Mouse (Mus musculus) G1E (cell line): Measurements from ENCODE around the gene Wdr5b. TPM values are rescaled to one million over a fixed set of nuclear protein-coding genes. Genes with fewer than 3 reads are reported as not detected.

Source experiments
- ATAC-seq: 2 replicates; pipeline ENCODE4 v1.8.0; 2016; ENCODE audit warnings: mild to moderate bottlenecking; ENCODE audit not compliant: insufficient number of reproducible peaks, poor library complexity, low FRiP score, severe bottlenecking; ENCODE audit errors: extremely low read depth
- DNase-seq: peaks from one replicate; pipeline ENCODE4 v3.0.0; 2012; ENCODE audit warnings: low spot score
- H3K27me3 ChIP-seq: 2 replicates; pipeline ENCODE4 v1.6.1; 2012; ENCODE audit warnings: mild to moderate bottlenecking, low read length, inconsistent platforms; ENCODE audit not compliant: insufficient read depth
- H3K36me3 ChIP-seq: replicated peaks from 2 replicates; pipeline ENCODE3; 2012; ENCODE audit warnings: mild to moderate bottlenecking, inconsistent platforms
- H3K4me1 ChIP-seq: 2 replicates; pipeline ENCODE4 v1.6.1; 2012; ENCODE audit warnings: low read depth, low read length, inconsistent platforms, mixed read lengths; ENCODE audit not compliant: insufficient read depth
- H3K4me3 ChIP-seq: 2 replicates; pipeline ENCODE4 v1.5.1; 2012; ENCODE audit warnings: low read depth, mild to moderate bottlenecking, inconsistent platforms, low read length, moderate library complexity, mixed read lengths
- H3K9me3 ChIP-seq: replicated peaks from 2 replicates; pipeline ENCODE4 v1.6.1; 2012; ENCODE audit warnings: inconsistent platforms
- CTCF ChIP-seq: IDR thresholded peaks from 2 replicates; pipeline ENCODE4 v1.5.1; 2012; ENCODE audit warnings: low read depth, low read length, inconsistent platforms, mixed read lengths
- GATA1 ChIP-seq: IDR thresholded peaks from 2 replicates; pipeline ENCODE4 v1.6.1; 2012; ENCODE audit warnings: borderline replicate concordance, low read length, inconsistent platforms, mixed read lengths
- GATA2 ChIP-seq: IDR thresholded peaks from 2 replicates; pipeline ENCODE4 v1.6.1; 2012; ENCODE audit warnings: low read depth, low read length, inconsistent platforms, borderline replicate concordance
- POLR2AphosphoS5 ChIP-seq: IDR thresholded peaks from 2 replicates; pipeline ENCODE4 v1.6.1; 2012; ENCODE audit warnings: low read depth, low read length, inconsistent platforms; ENCODE audit not compliant: insufficient replicate concordance
- TAL1 ChIP-seq: conservative IDR thresholded peaks from 2 replicates; pipeline ENCODE4 v1.6.1; 2012; ENCODE audit warnings: low read depth, low read length, inconsistent platforms, mixed read lengths
- polyA plus RNA-seq: library from polyadenylated mRNA; stranded (reverse); fragments of >175 nt; gene quantifications from 2 replicates; pipeline ENCODE4 v1.2.3, GENCODE M21; 2012
- total RNA-seq, 2 experiments: library from RNA; stranded (forward) in 1 of 2; stranded (reverse) in 1 of 2; fragments of 200-1000 nt in 1 of 2; fragments of >200 nt in 1 of 2; fragmentation: Nextera tagmentation in 1 of 2; gene quantifications; 2 replicates each; pipeline ENCODE4 v1.2.3; 2014 to 2017

The Wdr5b gene
- total and polyA plus RNA-seq, 3 experiments: 0.50 to 7.1 (median 6.9) TPM

GRCm38 (mm10) chr16:36087846-36088245 lies 46.9 kb downstream of the Wdr5b start:
- H3K4me3 ChIP-seq: no peak overlapping the region
- H3K36me3 ChIP-seq: peaks cover 95% of the 10 kb centered on the region
- ATAC-seq (no peak), DNase-seq (no peak)
- TF ChIP-seq GATA1: no peak
- no peak for TF ChIP-seq TAL1
- TF ChIP-seq CTCF: no peak
- no peak for TF ChIP-seq GATA2
- TF ChIP-seq POLR2AphosphoS5: no peak
- H3K9me3 ChIP-seq: no peaks in the 10 kb centered on the region
- no peaks in the 10 kb centered on the region for H3K27me3 ChIP-seq
- H3K4me1 ChIP-seq: peaks cover 10% of the 10 kb centered on the region; the same call in 1 of the 2 replicates

DNA sequence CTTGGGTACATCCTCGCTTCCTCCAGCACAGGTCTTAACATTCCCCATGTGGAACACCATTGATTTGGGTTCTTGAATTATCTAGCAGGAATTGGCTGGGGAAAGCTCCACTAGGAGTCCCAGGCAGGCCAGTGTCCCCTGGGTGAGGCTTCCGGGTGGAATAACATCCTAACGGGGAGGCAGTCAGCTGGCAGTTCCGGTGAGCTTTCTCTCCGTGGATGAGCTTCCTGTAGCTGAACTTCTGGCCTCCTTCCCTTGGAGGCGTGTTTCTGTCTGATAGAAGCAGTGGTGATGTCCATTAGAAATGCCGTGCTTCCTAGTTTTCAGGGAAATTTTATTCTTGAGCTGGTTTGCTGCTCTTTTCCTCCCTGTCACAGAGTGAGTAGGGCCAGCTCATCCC lies 48.1 kb downstream of the Wdr5b start:
- TF ChIP-seq TAL1 (no peak), GATA2 (no peak)
- H3K4me3 ChIP-seq: no peak overlapping the region
- peaks cover 89% of the 10 kb centered on the region for H3K36me3 ChIP-seq
- H3K9me3 ChIP-seq: no peaks in the 10 kb centered on the region
- no peak for ATAC-seq
- peaks cover 17% of the 10 kb centered on the region for H3K4me1 ChIP-seq
- no peaks in the 10 kb centered on the region for H3K27me3 ChIP-seq
- no peak for DNase-seq

GRCm38 (mm10) chr16:36089850-36090616 lies 49.0 kb downstream of the Wdr5b start:
- no peaks in the 10 kb centered on the region for H3K27me3 ChIP-seq
- H3K9me3 ChIP-seq: no peaks in the 10 kb centered on the region
- no peak overlapping the region for H3K4me3 ChIP-seq
- DNase-seq: no peak
- peaks cover 17% of the 10 kb centered on the region for H3K4me1 ChIP-seq
- no peak for TF ChIP-seq TAL1
- TF ChIP-seq CTCF: no peak
- TF ChIP-seq POLR2AphosphoS5: no peak
- no peak for TF ChIP-seq GATA1
- no peak for TF ChIP-seq GATA2
- H3K36me3 ChIP-seq: peaks cover 80% of the 10 kb centered on the region
- ATAC-seq: no peak

GRCm38 (mm10) chr16:36090785-36091509 lies 50.0 kb downstream of the Wdr5b start:
- DNase-seq (no peak), ATAC-seq (no peak)
- H3K36me3 ChIP-seq: peaks cover 74% of the 10 kb centered on the region
- peaks cover 17% of the 10 kb centered on the region for H3K4me1 ChIP-seq
- no peak for TF ChIP-seq GATA1
- H3K4me3 ChIP-seq: no peak overlapping the region
- H3K27me3 ChIP-seq: no peaks in the 10 kb centered on the region
- no peaks in the 10 kb centered on the region for H3K9me3 ChIP-seq

Other genes starting within 250 kb of the Wdr5b start
- 3.4 and 5.5 TPM in 2 replicates for gene Parp14, start 169.6 kb upstream of the Wdr5b start, total RNA-seq (2014; fragmentation: Nextera tagmentation)
- gene Parp14, start 169.6 kb upstream of the Wdr5b start, total RNA-seq (2017): 4.6 and 6.1 TPM in 2 replicates
- gene Parp14, start 169.6 kb upstream of the Wdr5b start, polyA plus RNA-seq: 1.5 and 2.1 TPM in 2 replicates
- 13.5 and 15.2 TPM in 2 replicates for gene Parp9, start 102.7 kb upstream of the Wdr5b start, total RNA-seq (2014; fragmentation: Nextera tagmentation)
- 32.8 and 36.4 TPM in 2 replicates for gene Parp9, start 102.7 kb upstream of the Wdr5b start, total RNA-seq (2017)
- 1.6 and 2.1 TPM in 2 replicates for gene Parp9, start 102.7 kb upstream of the Wdr5b start, polyA plus RNA-seq
- 15.2 and 15.4 TPM in 2 replicates for gene Dtx3l, start 102.0 kb upstream of the Wdr5b start, total RNA-seq (2014; fragmentation: Nextera tagmentation)
- gene Dtx3l, start 102.0 kb upstream of the Wdr5b start, total RNA-seq (2017): 13.0 and 17.5 TPM in 2 replicates
- gene Dtx3l, start 102.0 kb upstream of the Wdr5b start, polyA plus RNA-seq: 2.1 and 3.5 TPM in 2 replicates
- gene Kpna1, start 62.4 kb upstream of the Wdr5b start, total RNA-seq (2014; fragmentation: Nextera tagmentation): 70.1 and 85.2 TPM in 2 replicates
- gene Kpna1, start 62.4 kb upstream of the Wdr5b start, total RNA-seq (2017): 49.2 and 53.7 TPM in 2 replicates
- gene Kpna1, start 62.4 kb upstream of the Wdr5b start, polyA plus RNA-seq: 51.4 and 54.1 TPM in 2 replicates
- 136 and 143 TPM in 2 replicates for gene Fam162a, start 30.4 kb downstream of the Wdr5b start, total RNA-seq (2014; fragmentation: Nextera tagmentation)
- gene Fam162a, start 30.4 kb downstream of the Wdr5b start, total RNA-seq (2017): 266 and 272 TPM in 2 replicates
- 262 and 411 TPM in 2 replicates for gene Fam162a, start 30.4 kb downstream of the Wdr5b start, polyA plus RNA-seq
- gene Ccdc58, start 30.5 kb downstream of the Wdr5b start, total RNA-seq (2014; fragmentation: Nextera tagmentation): 71.8 and 93.8 TPM in 2 replicates
- gene Ccdc58, start 30.5 kb downstream of the Wdr5b start, total RNA-seq (2017): 148 and 250 TPM in 2 replicates
- gene Ccdc58, start 30.5 kb downstream of the Wdr5b start, polyA plus RNA-seq: 4.0 and 6.3 TPM in 2 replicates
- not detected in 2 replicates for gene Csta1, start 90.1 kb downstream of the Wdr5b start, total RNA-seq (2014; fragmentation: Nextera tagmentation)
- gene Csta1, start 90.1 kb downstream of the Wdr5b start, total RNA-seq (2017): 0.12 and 0.16 TPM in 2 replicates
- not detected in 2 replicates for gene Csta1, start 90.1 kb downstream of the Wdr5b start, polyA plus RNA-seq
- gene Stfa2l1, start 115.6 kb downstream of the Wdr5b start, total RNA-seq (2014; fragmentation: Nextera tagmentation): not detected in 2 replicates
- not detected in 2 replicates for gene Stfa2l1, start 115.6 kb downstream of the Wdr5b start, total RNA-seq (2017)
- not detected in 2 replicates for gene Stfa2l1, start 115.6 kb downstream of the Wdr5b start, polyA plus RNA-seq
- not detected in 2 replicates for gene Gm5483, start 143.0 kb downstream of the Wdr5b start, total RNA-seq (2014; fragmentation: Nextera tagmentation)
- 0.05 and 0.06 TPM in 2 replicates for gene Gm5483, start 143.0 kb downstream of the Wdr5b start, total RNA-seq (2017)
- gene Gm5483, start 143.0 kb downstream of the Wdr5b start, polyA plus RNA-seq: not detected in 2 replicates
- gene Gm5416, start 169.2 kb downstream of the Wdr5b start, total RNA-seq (2014; fragmentation: Nextera tagmentation): not detected in 2 replicates
- not detected in 2 replicates for gene Gm5416, start 169.2 kb downstream of the Wdr5b start, total RNA-seq (2017)
- not detected in 2 replicates for gene Gm5416, start 169.2 kb downstream of the Wdr5b start, polyA plus RNA-seq
- gene 2010005H15Rik, start 180.3 kb downstream of the Wdr5b start, total RNA-seq (2014; fragmentation: Nextera tagmentation): not detected in 2 replicates
- gene 2010005H15Rik, start 180.3 kb downstream of the Wdr5b start, total RNA-seq (2017): not detected in 2 replicates
- not detected in 2 replicates for gene 2010005H15Rik, start 180.3 kb downstream of the Wdr5b start, polyA plus RNA-seq
- not detected in 2 replicates for gene Stfa1, start 235.8 kb downstream of the Wdr5b start, total RNA-seq (2014; fragmentation: Nextera tagmentation)
- not detected in 2 replicates for gene Stfa1, start 235.8 kb downstream of the Wdr5b start, total RNA-seq (2017)
- not detected in 2 replicates for gene Stfa1, start 235.8 kb downstream of the Wdr5b start, polyA plus RNA-seq